Mouse (Mus musculus) heart, embryonic 12.5 days (tissue): ENCODE measurements around the gene Jag2. TPM values are rescaled to one million over a fixed set of nuclear protein-coding genes. Genes with fewer than 3 reads are reported as not detected.
A peak's percentile ranks its signal among the peaks of the same experiment; 100 is the strongest.

Experiments
- ATAC-seq: fragments of 200-750 bp; cut with Nextera tagmentation; 2 replicates; pipeline ENCODE4 v1.8.0; 2017; ENCODE audit warnings: moderate TSS enrichment, moderate library complexity; ENCODE audit not compliant: insufficient number of reproducible peaks, low FRiP score
- H3K27ac ChIP-seq: fragments of 300-500 bp; sonication (generic); 2 replicates; pipeline ENCODE4 v1.5.1; 2016; ENCODE audit warnings: mild to moderate bottlenecking, moderate library complexity; ENCODE audit not compliant: poor library complexity, severe bottlenecking
- H3K27me3 ChIP-seq: fragments of 300-500 bp; sonication (generic); replicated peaks from 2 replicates; pipeline ENCODE4 v1.6.1; 2016; ENCODE audit warnings: mild to moderate bottlenecking, moderate library complexity
- H3K36me3 ChIP-seq: fragments of 300-500 bp; sonication (generic); 2 replicates; pipeline ENCODE4 v1.6.1; 2016; ENCODE audit warnings: mild to moderate bottlenecking, moderate library complexity
- H3K4me1 ChIP-seq: fragments of 300-500 bp; sonication (generic); replicated peaks from 2 replicates; pipeline ENCODE4 v1.6.1; 2016; ENCODE audit warnings: mild to moderate bottlenecking
- H3K4me2 ChIP-seq: fragments of 300-500 bp; sonication (generic); 2 replicates; pipeline ENCODE4 v1.6.1; 2016; ENCODE audit warnings: mild to moderate bottlenecking, moderate library complexity
- H3K4me3 ChIP-seq: fragments of 300-500 bp; sonication (generic); 2 replicates; pipeline ENCODE4 v1.5.1; 2016; ENCODE audit warnings: mild to moderate bottlenecking
- H3K9ac ChIP-seq: fragments of 300-500 bp; sonication (generic); 2 replicates; pipeline ENCODE4 v1.6.1; 2016; ENCODE audit warnings: mild to moderate bottlenecking, moderate library complexity
- H3K9me3 ChIP-seq: fragments of 300-500 bp; sonication (generic); replicated peaks from 2 replicates; pipeline ENCODE4 v1.6.1; 2016; ENCODE audit warnings: mild to moderate bottlenecking, moderate library complexity
- WGBS: fragments of 180-500 bp; shearing (Covaris S2); methylation state at CpG from one replicate; pipeline ENCODE4 v1.1.7; 2016; 5-methylcytosine and 5-hydroxymethylcytosine counted together
- polyA plus RNA-seq: library from polyadenylated mRNA; unstranded; fragments of >200 nt; fragmentation: Nextera tagmentation; extraction: Ambion mirVana; gene quantifications from 2 replicates; pipeline ENCODE4 v1.2.1, GENCODE M21; 2016

Jag2 gene
- polyA plus RNA-seq, 1 experiment from 2014 or later: 2.6 TPM

GRCm38 (mm10) chr12:112877073-112877576, 52.5 kb downstream of the Jag2 start:
- Histone ChIP-seq H3K36me3 (no peaks in the 10 kb centered on the region), H3K9ac (peak overlapping the region; percentile 52), H3K4me3 (peak overlapping the region; percentile 46), H3K27ac (no peak overlapping the region), H3K27me3 (peaks cover 89% of the 10 kb centered on the region), H3K4me2 (peak overlapping the region; percentile 79), H3K9me3 (no peaks in the 10 kb centered on the region), H3K4me1 (peaks cover 36% of the 10 kb centered on the region)
- WGBS: 5% methylated on average over 17 of the region's 17 CpGs
- ATAC-seq: no peak

- H3K4me3 ChIP-seq: peak overlapping the region; percentile 46
- WGBS: 6% methylated on average over 28 of the region's 28 CpGs
- no peak overlapping the region for H3K27ac ChIP-seq
- H3K9ac ChIP-seq: peak overlapping the region; percentile 37; the same call in 1 of the 2 replicates
- 0 out of 2 replicates have a peak, but pooled peaks have one; percentile 40 for ATAC-seq
- H3K4me2 ChIP-seq: peak overlapping the region; percentile 79
- H3K9me3 ChIP-seq: no peaks in the 10 kb centered on the region
- peaks cover 36% of the 10 kb centered on the region for H3K4me1 ChIP-seq
- no peaks in the 10 kb centered on the region for H3K36me3 ChIP-seq
- H3K27me3 ChIP-seq: peaks cover 95% of the 10 kb centered on the region
Measured at GRCm38 (mm10) chr12:112876332-112877072, 53.1 kb downstream of the Jag2 start.

- 23% methylated on average over 16 of the region's 16 CpGs for WGBS
- no peak overlapping the region for H3K9ac ChIP-seq
- no peaks in the 10 kb centered on the region for H3K36me3 ChIP-seq
- peaks cover 96% of the 10 kb centered on the region for H3K27me3 ChIP-seq
- no peak overlapping the region for H3K4me3 ChIP-seq
- no peak overlapping the region for H3K27ac ChIP-seq
- peak; percentile 30; the same call in 1 of the 2 replicates for ATAC-seq
- H3K9me3 ChIP-seq: no peaks in the 10 kb centered on the region
- peaks cover 40% of the 10 kb centered on the region for H3K4me1 ChIP-seq
- no peak overlapping the region for H3K4me2 ChIP-seq
Measured at GRCm38 (mm10) chr12:112875225-112876013, 54.2 kb downstream of the Jag2 start.

- 17% methylated on average over 22 of the region's 22 CpGs for WGBS
- H3K27ac ChIP-seq: no peak overlapping the region
- H3K4me1 ChIP-seq: peaks cover 49% of the 10 kb centered on the region
- peak overlapping the region; percentile 56 for H3K4me2 ChIP-seq
- H3K27me3 ChIP-seq: peaks cover 88% of the 10 kb centered on the region
- H3K36me3 ChIP-seq: no peaks in the 10 kb centered on the region
- no peak for ATAC-seq
- peak overlapping the region; percentile 32 for H3K4me3 ChIP-seq
- H3K9me3 ChIP-seq: no peaks in the 10 kb centered on the region
- H3K9ac ChIP-seq: peak overlapping the region; percentile 56; the same call in 1 of the 2 replicates
Measured at GRCm38 (mm10) chr12:112874199-112874598, 55.4 kb downstream of the Jag2 start.

- no peak for ATAC-seq
- H3K4me3 ChIP-seq: peak overlapping the region; percentile 32
- H3K36me3 ChIP-seq: no peaks in the 10 kb centered on the region
- no peaks in the 10 kb centered on the region for H3K9me3 ChIP-seq
- peak overlapping the region; percentile 56; the same call in 1 of the 2 replicates for H3K9ac ChIP-seq
- peaks cover 88% of the 10 kb centered on the region for H3K27me3 ChIP-seq
- H3K4me1 ChIP-seq: peaks cover 49% of the 10 kb centered on the region
- H3K27ac ChIP-seq: no peak overlapping the region
- H3K4me2 ChIP-seq: peak overlapping the region; percentile 56
- 19% methylated on average over 18 of the region's 18 CpGs for WGBS
Measured at GRCm38 (mm10) chr12:112873452-112874190, 56.0 kb downstream of the Jag2 start.

- 78% methylated on average over 10 of the region's 10 CpGs for WGBS
- no peaks in the 10 kb centered on the region for H3K9me3 ChIP-seq
- H3K27me3 ChIP-seq: peaks cover 85% of the 10 kb centered on the region
- no peak overlapping the region for H3K27ac ChIP-seq
- peaks cover 48% of the 10 kb centered on the region for H3K4me1 ChIP-seq
- no peak overlapping the region for H3K4me3 ChIP-seq
- H3K9ac ChIP-seq: no peak overlapping the region
- no peaks in the 10 kb centered on the region for H3K36me3 ChIP-seq
- ATAC-seq: no peak
- no peak overlapping the region for H3K4me2 ChIP-seq
Measured at GRCm38 (mm10) chr12:112872991-112873390, 56.6 kb downstream of the Jag2 start.

GRCm38 (mm10) chr12:112871272-112871671, 58.3 kb downstream of the Jag2 start:
- Histone ChIP-seq H3K4me3 (no peak overlapping the region), H3K27me3 (peaks cover 72% of the 10 kb centered on the region), H3K9me3 (no peaks in the 10 kb centered on the region), H3K27ac (no peak overlapping the region), H3K4me1 (peaks cover 31% of the 10 kb centered on the region), H3K9ac (no peak overlapping the region), H3K36me3 (no peaks in the 10 kb centered on the region), H3K4me2 (no peak overlapping the region)
- no peak for ATAC-seq
- WGBS: 80% methylated on average over 2 of the region's 2 CpGs

GRCm38 (mm10) chr12:112870775-112871174, 58.8 kb downstream of the Jag2 start:
- Histone ChIP-seq H3K4me2 (no peak overlapping the region), H3K9ac (no peak overlapping the region), H3K4me1 (peaks cover 26% of the 10 kb centered on the region), H3K36me3 (no peaks in the 10 kb centered on the region), H3K9me3 (no peaks in the 10 kb centered on the region), H3K27me3 (peaks cover 67% of the 10 kb centered on the region), H3K27ac (no peak overlapping the region), H3K4me3 (no peak overlapping the region)
- WGBS: 48% methylated on average over 13 of the region's 13 CpGs
- ATAC-seq: no peak

- Histone ChIP-seq H3K36me3 (no peaks in the 10 kb centered on the region), H3K27me3 (peaks cover 58% of the 10 kb centered on the region), H3K9ac (no peak overlapping the region), H3K4me3 (no peak overlapping the region), H3K4me1 (peaks cover 26% of the 10 kb centered on the region), H3K9me3 (no peaks in the 10 kb centered on the region), H3K4me2 (peak overlapping the region; percentile 27; the same call in 1 of the 2 replicates), H3K27ac (no peak overlapping the region)
- ATAC-seq: no peak
- 5% methylated on average over 16 of the region's 16 CpGs for WGBS
Measured at GRCm38 (mm10) chr12:112869783-112870204, 59.8 kb downstream of the Jag2 start.

GRCm38 (mm10) chr12:112868178-112869087, 61.1 kb downstream of the Jag2 start, which contains the start of gene Gpr132:
Gene Gpr132, minus strand, starts transcription at chr12:112868228.
- Histone ChIP-seq H3K9ac (no peak within 1 kb of the TSS), H3K27ac (no peak within 1 kb of the TSS), H3K4me3 (no peak within 1 kb of the TSS), H3K4me1 (peaks cover 16% of the 10 kb centered on the region), H3K4me2 (no peak within 1 kb of the TSS), H3K9me3 (no peaks in the 10 kb centered on the region), H3K27me3 (peaks cover 45% of the 10 kb centered on the region), H3K36me3 (no peaks in the 10 kb centered on the region)
- 60% methylated on average over 13 of the region's 13 CpGs for WGBS
- no peak for ATAC-seq
